Mouse (Mus musculus): ENCODE results near the gene Efs. TPM values are rescaled to one million over a fixed set of nuclear protein-coding genes. Genes with fewer than 3 reads are reported as not detected.

Gene Efs
- polyA plus RNA-seq, 1 experiment from 2014 or later = 36.0 TPM

DNA sequence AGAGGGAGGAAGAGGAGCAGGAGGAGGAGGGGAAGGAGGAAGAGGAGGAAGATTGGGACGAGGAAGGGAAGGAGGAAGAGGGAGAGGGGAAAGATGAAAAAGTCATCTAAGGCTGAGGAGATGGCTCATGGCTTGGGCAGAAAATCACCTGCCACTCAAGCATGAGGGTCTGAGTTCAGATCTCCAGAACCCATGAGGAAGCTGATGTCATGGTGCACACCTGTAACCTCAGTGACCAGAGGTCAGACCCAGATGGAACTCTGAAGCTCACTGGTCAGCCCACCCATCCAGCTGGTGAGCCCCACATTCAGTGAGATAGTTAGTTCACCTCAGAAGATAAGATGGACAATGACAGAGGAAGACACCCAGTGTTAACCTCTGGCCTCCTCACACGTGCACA is 19.0 kb upstream of the Efs start:
- Histone ChIP-seq H3K9me3 (no peaks in the 10 kb centered on the region), H3K4me2 (replicated peaks) (no peak overlapping the region), H3K36me3 (no peaks in the 10 kb centered on the region), H3K4me1 (no peaks in the 10 kb centered on the region), H3K27ac (replicated peaks) (no peak overlapping the region), H3K27me3 (no peaks in the 10 kb centered on the region), H3K4me3 (no peak overlapping the region), H3K9ac (replicated peaks) (no peak overlapping the region)
- ATAC-seq (ENCODE audit: low FRiP score, low read depth) = no peak
- 64% methylated on average over 2 of the region's 2 CpGs for WGBS

DNA sequence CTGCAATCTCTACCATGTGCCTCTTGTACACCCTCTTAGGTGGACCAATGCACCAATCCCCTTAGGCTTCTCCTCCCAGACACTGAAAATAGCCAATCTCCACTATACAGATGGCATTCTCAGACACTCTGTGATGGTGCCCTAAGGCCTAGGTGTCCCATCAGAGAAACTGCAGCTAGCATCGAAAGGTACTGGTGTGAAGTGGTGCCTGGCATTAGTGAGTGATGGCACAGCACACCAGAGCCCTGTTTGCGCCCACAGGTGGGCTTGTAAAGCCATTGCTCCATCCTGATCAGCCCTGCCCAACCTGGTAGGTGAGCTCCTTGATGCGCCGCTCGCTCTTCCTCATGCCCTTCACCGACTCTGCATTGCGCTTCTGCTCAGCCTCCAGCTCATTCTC is 18.0 kb upstream of the Efs start:
- 90% methylated on average over 7 of the region's 7 CpGs for WGBS
- no peak for ATAC-seq (ENCODE audit: low FRiP score, low read depth)

DNA sequence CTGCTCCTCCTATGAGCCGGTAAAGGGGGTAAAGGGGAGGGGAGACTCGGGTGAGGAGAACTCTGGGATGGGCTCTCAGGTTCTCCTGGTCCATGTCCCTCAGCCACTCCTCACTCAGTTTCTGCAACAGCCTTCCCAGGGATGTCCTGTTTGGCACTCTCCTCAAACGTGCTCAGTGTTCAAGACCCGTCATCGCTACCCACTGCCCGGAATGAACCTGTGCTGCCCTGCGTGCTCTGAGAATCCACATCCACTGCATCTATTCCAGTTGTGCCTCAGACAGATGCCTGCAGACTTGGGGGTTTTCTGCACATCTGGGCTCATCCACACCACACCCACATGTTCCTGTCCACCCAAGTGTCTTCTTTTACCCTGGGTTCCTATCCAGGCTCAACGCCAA is 16.6 kb upstream of the Efs start:
- Histone ChIP-seq H3K4me1 (no peaks in the 10 kb centered on the region), H3K4me3 (no peak overlapping the region), H3K36me3 (no peaks in the 10 kb centered on the region), H3K4me2 (replicated peaks) (no peak overlapping the region), H3K27ac (replicated peaks) (no peak overlapping the region), H3K9me3 (no peaks in the 10 kb centered on the region), H3K9ac (replicated peaks) (no peak overlapping the region), H3K27me3 (no peaks in the 10 kb centered on the region)
- WGBS = 91% methylated on average over 8 of the region's 8 CpGs
- no peak for ATAC-seq (ENCODE audit: low FRiP score, low read depth)

More for the DNA sequence above, 18.0 kb upstream of the Efs start:
- no peaks in the 10 kb centered on the region for H3K36me3 ChIP-seq
- no peak overlapping the region for H3K9ac ChIP-seq (replicated peaks)
- no peak overlapping the region for H3K4me2 ChIP-seq (replicated peaks)
- H3K4me1 ChIP-seq = no peaks in the 10 kb centered on the region
- H3K4me3 ChIP-seq = no peak overlapping the region
- no peaks in the 10 kb centered on the region for H3K9me3 ChIP-seq
- no peak overlapping the region for H3K27ac ChIP-seq (replicated peaks)
- H3K27me3 ChIP-seq = no peaks in the 10 kb centered on the region

DNA sequence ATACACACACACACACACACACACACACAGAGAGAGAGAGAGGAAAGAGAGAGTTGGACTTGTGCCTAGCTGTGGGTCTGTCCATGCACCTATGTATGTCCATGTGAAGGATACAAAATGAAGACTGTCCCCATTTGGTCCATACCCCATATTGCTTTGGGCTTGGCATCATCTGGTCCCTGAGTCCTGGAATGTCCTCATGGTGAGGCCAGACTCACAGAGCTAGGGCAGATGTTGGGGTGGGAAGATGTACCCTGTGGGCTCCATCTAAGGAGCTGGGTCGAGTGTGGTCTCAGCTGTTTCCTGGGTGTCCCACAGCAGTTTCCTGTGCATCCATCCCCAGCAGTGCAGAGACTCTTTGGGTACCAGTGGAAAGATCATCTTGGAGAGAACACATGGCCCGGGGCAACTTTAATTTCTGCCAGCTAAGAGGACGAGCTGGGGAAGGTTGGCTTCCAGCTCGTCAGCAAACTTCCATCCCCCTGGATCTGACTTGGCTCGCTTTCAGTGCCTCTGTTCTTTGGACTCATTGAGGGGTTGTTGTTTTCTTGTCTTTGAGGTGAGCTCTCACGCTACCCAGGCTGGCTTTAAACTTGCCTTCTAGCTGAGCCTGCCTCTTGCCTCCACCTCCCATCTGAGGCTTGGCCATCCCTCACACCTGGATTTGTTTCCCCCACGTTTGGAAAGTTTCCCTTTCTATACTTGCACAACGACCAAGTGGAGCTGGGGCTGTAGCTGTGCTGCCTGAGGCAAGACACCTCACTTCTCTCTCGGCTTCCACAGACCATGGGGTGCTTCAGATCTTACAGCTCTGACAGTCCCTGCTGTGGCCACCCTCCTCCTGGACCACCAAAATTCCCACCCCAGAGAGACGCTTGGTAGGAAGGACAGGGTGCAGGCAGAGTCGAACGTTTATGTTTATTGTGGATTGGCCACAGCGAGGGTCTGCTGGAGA is 15.4 kb upstream of the Efs start:
- H3K4me2 ChIP-seq (replicated peaks) = no peak overlapping the region
- H3K4me3 ChIP-seq = no peak overlapping the region
- H3K36me3 ChIP-seq = no peaks in the 10 kb centered on the region
- no peak overlapping the region for H3K27ac ChIP-seq (replicated peaks)
- H3K27me3 ChIP-seq = no peaks in the 10 kb centered on the region
- WGBS = 73% methylated on average over 13 of the region's 13 CpGs
- no peaks in the 10 kb centered on the region for H3K9me3 ChIP-seq
- H3K9ac ChIP-seq (replicated peaks) = no peak overlapping the region
- H3K4me1 ChIP-seq = peaks cover 5% of the 10 kb centered on the region
- no peak for ATAC-seq (ENCODE audit: low FRiP score, low read depth)

DNA sequence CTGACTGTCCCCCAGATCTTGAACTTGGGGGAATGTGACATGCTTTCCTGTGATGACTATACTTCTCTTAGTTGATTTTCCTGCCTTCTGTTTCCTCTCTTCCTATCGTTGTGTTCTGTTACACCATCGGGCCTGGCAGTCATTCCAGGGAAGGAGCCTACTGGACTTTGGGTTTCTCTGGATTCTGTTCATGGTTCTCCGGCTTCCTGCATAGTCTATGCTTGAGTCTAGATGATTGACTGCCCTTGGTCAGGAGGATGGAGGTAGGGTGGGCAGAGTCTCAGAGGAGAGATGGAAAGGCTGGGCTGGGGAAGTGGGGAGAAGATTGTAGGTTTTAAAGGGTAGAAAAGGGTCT is 14.2 kb upstream of the Efs start:
- no peaks in the 10 kb centered on the region for H3K9me3 ChIP-seq
- no peaks in the 10 kb centered on the region for H3K36me3 ChIP-seq
- ATAC-seq (ENCODE audit: low FRiP score, low read depth) = no peak
- 85% methylated on average over 3 of the region's 3 CpGs for WGBS
- no peak overlapping the region for H3K9ac ChIP-seq (replicated peaks)
- H3K4me2 ChIP-seq (replicated peaks) = no peak overlapping the region
- no peak overlapping the region for H3K4me3 ChIP-seq
- H3K27ac ChIP-seq (replicated peaks) = no peak overlapping the region
- no peaks in the 10 kb centered on the region for H3K27me3 ChIP-seq
- H3K4me1 ChIP-seq = peaks cover 10% of the 10 kb centered on the region

DNA sequence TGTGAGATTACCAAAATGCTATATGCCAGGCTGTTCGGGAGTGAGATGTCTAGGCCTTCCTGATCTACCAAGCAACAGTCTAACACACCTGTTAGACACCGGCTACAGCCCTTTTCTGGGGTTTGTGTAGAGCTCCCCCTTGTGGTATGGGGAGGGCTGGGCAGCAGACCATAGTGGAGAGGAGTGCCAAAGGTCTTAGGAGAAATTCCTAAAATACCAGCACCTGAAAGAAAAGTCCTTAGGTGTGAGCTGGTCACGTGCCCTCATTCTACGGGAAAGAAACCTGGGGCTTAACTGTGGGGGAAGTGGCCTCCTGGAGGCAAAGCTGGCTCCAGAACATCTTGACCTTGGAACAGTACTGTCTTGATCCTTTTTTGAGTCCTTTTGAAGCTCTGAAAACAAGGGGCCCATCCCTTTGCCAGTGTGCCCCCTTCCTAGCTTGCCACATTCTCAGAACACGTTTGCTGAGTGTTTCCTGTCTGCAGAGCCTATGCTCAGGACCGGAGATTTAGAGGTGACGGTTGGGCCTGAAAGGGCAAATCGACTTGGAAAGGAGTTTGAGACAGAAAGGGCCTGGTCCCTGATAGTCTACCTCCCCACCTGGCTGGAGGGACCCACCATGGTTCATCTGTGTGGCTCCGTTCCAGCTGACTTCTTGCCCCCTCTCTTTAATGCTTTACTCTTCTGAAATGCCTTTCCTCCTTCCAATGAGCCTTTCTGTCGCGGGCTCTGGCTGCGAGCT is 13.7 kb upstream of the Efs start:
- Histone ChIP-seq H3K4me3 (no peak overlapping the region), H3K4me2 (replicated peaks) (no peak overlapping the region), H3K9me3 (no peaks in the 10 kb centered on the region), H3K27me3 (no peaks in the 10 kb centered on the region), H3K27ac (replicated peaks) (no peak overlapping the region), H3K36me3 (no peaks in the 10 kb centered on the region), H3K9ac (replicated peaks) (no peak overlapping the region), H3K4me1 (peaks cover 10% of the 10 kb centered on the region)
- peak; percentile 41; the same call in 1 of the 2 replicates for ATAC-seq (ENCODE audit: low FRiP score, low read depth)
- 54% methylated on average over 12 of the region's 12 CpGs for WGBS

DNA sequence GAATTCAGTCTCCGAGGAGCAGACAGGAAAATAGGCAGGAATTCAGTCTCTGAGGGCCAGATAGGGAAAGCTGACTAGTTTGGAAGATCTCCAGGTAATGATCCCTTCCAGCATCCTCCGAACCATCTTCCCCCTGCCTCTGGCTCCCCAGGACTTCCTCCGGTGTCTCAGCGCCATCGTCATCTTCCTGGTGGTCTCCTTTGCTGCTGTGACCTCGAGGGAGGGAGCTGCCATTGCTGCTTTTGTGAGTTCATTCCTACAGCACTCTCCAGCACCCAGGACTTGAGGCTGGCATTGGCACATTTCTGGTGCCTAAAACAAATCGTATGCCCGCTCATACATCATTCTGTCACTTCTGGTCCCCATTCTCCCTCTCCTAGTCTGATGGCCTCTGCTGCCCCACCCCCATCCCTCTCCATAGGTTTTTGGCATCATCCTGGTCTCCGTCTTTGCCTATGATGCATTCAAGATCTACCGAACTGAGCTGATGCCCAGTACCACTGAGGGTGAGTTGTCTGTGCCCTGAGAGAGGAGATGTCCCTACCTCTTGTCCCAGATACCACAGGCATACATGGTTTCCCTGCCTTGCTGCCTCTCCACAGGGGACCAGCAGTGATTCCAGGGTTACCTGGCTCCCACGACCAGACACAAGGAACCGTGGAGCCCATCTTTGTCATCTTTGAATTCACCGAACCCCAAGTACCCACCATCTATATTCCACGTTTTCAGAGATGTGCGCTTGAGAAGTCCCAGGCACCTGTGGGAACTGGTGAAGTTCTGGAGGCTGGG is 12.7 kb upstream of the Efs start:
- Histone ChIP-seq H3K27ac (replicated peaks) (no peak overlapping the region), H3K36me3 (no peaks in the 10 kb centered on the region), H3K4me3 (no peak overlapping the region), H3K4me1 (peaks cover 10% of the 10 kb centered on the region), H3K4me2 (replicated peaks) (no peak overlapping the region), H3K9me3 (no peaks in the 10 kb centered on the region), H3K9ac (replicated peaks) (no peak overlapping the region), H3K27me3 (no peaks in the 10 kb centered on the region)
- 79% methylated on average over 15 of the region's 15 CpGs for WGBS
- ATAC-seq (ENCODE audit: low FRiP score, low read depth) = no peak

DNA sequence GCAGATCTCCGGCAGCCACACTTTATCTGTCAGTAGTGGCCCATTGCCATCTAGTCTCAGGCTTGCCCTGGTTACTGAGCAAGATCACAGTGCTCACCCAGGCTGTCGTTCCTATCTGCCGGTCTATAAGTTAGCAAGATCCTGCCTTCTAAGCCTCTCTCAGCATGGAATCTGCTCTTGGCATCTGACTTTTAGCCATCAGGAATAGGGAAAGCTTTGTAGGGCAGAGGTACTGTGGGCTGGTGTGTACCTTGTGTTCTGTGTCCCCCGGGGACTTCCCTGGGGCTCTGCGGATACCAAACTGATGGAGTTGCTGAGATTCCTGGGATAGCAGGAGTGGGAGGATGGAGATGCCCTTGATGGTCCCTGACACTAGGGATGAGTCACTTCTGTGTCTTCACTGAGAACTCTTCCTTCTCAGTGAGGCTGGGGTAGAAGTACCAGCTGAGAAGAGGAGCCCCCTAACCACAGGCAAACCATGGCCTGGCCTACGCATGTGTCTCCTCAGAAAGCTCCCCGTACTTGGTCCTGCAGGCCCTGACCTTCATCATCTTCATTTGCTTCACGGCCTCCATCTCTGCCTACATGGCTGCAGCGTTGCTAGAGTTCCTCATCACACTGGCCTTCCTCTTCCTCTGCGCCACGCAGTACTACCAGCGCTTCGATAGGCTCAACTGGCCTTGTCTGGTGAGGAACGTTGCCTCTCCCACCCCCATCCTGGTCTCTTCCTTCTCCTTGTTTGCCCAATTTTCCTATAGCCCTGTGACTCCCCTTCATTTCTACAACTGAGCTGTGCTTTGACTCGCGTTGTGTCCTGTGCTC is 11.6 kb upstream of the Efs start:
- ATAC-seq (ENCODE audit: low FRiP score, low read depth) = no peak

DNA sequence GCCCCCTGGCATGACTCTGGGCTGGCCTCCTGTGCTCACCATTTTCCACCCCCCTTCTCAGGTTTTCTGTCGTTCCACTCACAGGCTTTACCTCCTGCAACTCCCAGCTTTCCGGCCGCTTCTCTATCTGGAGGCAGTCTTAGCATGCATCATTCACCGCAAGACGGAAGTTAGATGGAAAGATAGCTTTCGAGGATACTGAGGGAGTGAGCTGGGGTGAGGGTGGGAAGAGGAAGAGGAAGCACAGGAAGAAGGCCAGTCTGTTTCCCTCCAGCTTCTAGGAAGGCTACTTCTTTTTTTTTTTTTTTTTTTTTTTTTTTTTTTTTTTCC is 10.9 kb upstream of the Efs start:
- H3K36me3 ChIP-seq = no peaks in the 10 kb centered on the region
- H3K27ac ChIP-seq (replicated peaks) = no peak overlapping the region; the same call in 1 of the 2 replicates
- H3K4me3 ChIP-seq = no peak overlapping the region
- H3K4me2 ChIP-seq (replicated peaks) = no peak overlapping the region
- ATAC-seq (ENCODE audit: low FRiP score, low read depth) = no peak
- peak overlapping the region; percentile 31; the same call in 1 of the 2 replicates for H3K9ac ChIP-seq (replicated peaks)
- 73% methylated on average over 6 of the region's 6 CpGs for WGBS
- H3K27me3 ChIP-seq = no peaks in the 10 kb centered on the region
- no peaks in the 10 kb centered on the region for H3K9me3 ChIP-seq
- peaks cover 15% of the 10 kb centered on the region for H3K4me1 ChIP-seq

More for the DNA sequence above, 11.6 kb upstream of the Efs start:
- Histone ChIP-seq H3K36me3 (no peaks in the 10 kb centered on the region), H3K27me3 (no peaks in the 10 kb centered on the region), H3K4me1 (peaks cover 15% of the 10 kb centered on the region), H3K4me3 (no peak overlapping the region), H3K9me3 (no peaks in the 10 kb centered on the region), H3K9ac (replicated peaks) (no peak overlapping the region), H3K27ac (replicated peaks) (no peak overlapping the region; the same call in 1 of the 2 replicates), H3K4me2 (replicated peaks) (no peak overlapping the region)
- WGBS = 92% methylated on average over 16 of the region's 16 CpGs

DNA sequence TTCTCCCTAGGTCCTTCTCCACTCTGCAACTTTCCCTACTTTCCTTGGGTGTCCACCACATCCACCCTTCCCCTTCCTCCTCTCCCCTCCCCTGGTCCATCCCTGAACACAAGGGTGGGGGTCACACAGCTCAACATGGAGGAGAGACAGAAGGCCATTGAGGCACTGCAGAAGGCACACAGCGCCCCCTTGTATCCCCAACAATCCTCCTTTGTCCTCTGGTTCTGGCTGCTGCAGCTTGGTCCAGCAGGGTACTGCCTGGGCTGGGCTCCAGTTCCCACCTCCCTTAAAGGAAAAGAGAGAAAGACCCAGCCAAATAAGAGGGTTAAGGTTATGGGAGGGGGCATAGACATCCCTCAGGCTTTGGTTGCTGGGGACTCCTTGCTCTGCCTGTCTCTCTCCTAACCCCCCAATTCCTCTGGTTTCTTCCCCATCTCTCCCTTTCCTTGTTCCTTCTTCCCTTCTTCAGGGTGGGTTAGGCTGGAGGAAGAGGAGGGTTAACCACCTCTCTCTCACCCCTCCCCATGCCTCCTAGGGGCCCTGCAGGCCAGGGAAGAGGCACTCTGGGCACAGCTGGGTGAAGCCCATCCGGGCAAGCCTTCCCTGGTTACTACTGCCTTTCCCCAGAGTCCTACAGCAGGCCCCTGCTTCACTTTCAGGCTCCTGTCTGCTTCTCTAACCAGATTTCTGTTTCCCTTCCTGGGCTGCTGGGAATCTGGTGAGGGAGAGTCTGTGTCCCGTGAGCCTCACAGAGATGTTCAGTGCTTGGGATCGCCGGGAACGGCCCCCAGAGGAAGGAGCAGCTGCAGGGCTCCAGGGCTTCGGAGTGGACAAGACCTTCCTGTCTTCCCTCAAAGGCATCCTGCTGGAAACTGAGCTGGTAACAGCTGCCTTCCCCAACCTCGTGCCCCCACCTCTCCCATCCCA is 10.2 kb upstream of the Efs start, which contains the start of gene Cmtm5:
Gene Cmtm5 (plus strand): TSS at position 358 of the 927 bp plus-strand sequence.
- no peak for ATAC-seq (ENCODE audit: low FRiP score, low read depth)
- H3K9me3 ChIP-seq = no peaks in the 10 kb centered on the region
- no peak within 1 kb of the TSS; the same call in 1 of the 2 replicates for H3K27ac ChIP-seq (replicated peaks)
- no peaks in the 10 kb centered on the region for H3K27me3 ChIP-seq
- peak within 1 kb of the TSS; percentile 31 for H3K9ac ChIP-seq (replicated peaks)
- no peak within 1 kb of the TSS for H3K4me3 ChIP-seq
- WGBS = 48% methylated on average over 8 of the region's 8 CpGs
- no peak within 1 kb of the TSS for H3K4me2 ChIP-seq (replicated peaks)
- H3K4me1 ChIP-seq = peaks cover 20% of the 10 kb centered on the region
- no peaks in the 10 kb centered on the region for H3K36me3 ChIP-seq
